Mouse (Mus musculus): Measurements from ENCODE around the gene Cul7. TPM values are rescaled to one million over a fixed set of nuclear protein-coding genes. Genes with fewer than 3 reads are reported as not detected.
A peak's percentile ranks its signal among the peaks of the same experiment; 100 is the strongest.

Cul7 gene
- 1 to 10 TPM; 2.9 to 5.6 TPM for total RNA-seq (2021)
- long read RNA-seq, experiment 1, partial matches to known transcripts = 4 of 4 reads
- long read RNA-seq, experiment 1, other reads (novel, unspliced or antisense) = 0 of 4 reads
- long read RNA-seq, experiment 2, full-length matches to known transcripts = 1 of 3 reads
- long read RNA-seq, experiment 2, partial matches to known transcripts = 2 of 3 reads
- long read RNA-seq, experiment 2, other reads (novel, unspliced or antisense) = 0 of 3 reads

- no peak for TF ChIP-seq CTCF (IDR thresholded peaks at IDR 0.05)
- peak within 1 kb of the TSS; percentile 91 for H3K27ac ChIP-seq
- intact Hi-C loops (cut with DNase I) = no loop called here
- H3K4me3 ChIP-seq = peak within 1 kb of the TSS; percentile 95
- DNase-seq = peak; percentile 95
These were observed at the start of gene Cul7 for GRCm38 (mm10) chr17:46650232-46651031. Gene Cul7, plus strand, starts transcription at chr17:46650337.

- TF ChIP-seq CTCF (IDR thresholded peaks at IDR 0.05) = peak; percentile 23
- intact Hi-C loops (cut with DNase I) = no loop called here
- Histone ChIP-seq H3K27ac (no peak overlapping the region), H3K4me3 (no peak overlapping the region)
- DNase-seq = no peak
These were observed 49.6 kb upstream of the Cul7 start for GRCm38 (mm10) chr17:46600569-46600968.

GRCm38 (mm10) chr17:46602212-46602611, 47.9 kb upstream of the Cul7 start:
- no peak for DNase-seq
- TF ChIP-seq CTCF (IDR thresholded peaks at IDR 0.05) = no peak
- Histone ChIP-seq H3K4me3 (no peak overlapping the region), H3K27ac (0 out of 2 replicates have a peak overlapping the region, but pooled peaks have one; percentile 16)
- intact Hi-C loops (cut with DNase I) = no loop called here

- H3K4me3 ChIP-seq = no peak overlapping the region
- TF ChIP-seq CTCF (IDR thresholded peaks at IDR 0.05) = no peak
- no peak for DNase-seq
- intact Hi-C loops (cut with DNase I) = no loop called here
- H3K27ac ChIP-seq = no peak overlapping the region
These were observed 46.9 kb upstream of the Cul7 start for GRCm38 (mm10) chr17:46603229-46603628.

GRCm38 (mm10) chr17:46605126-46605525, 45.0 kb upstream of the Cul7 start:
- TF ChIP-seq CTCF (IDR thresholded peaks at IDR 0.05) = no peak
- intact Hi-C loops (cut with DNase I) = no loop called here
- Histone ChIP-seq H3K4me3 (no peak overlapping the region), H3K27ac (no peak overlapping the region)
- DNase-seq = no peak

- no peak overlapping the region for H3K4me3 ChIP-seq
- no peak for TF ChIP-seq CTCF (IDR thresholded peaks at IDR 0.05)
- no peak overlapping the region for H3K27ac ChIP-seq
- intact Hi-C loops (cut with DNase I) = no loop called here
- DNase-seq = no peak
These were observed 44.1 kb upstream of the Cul7 start for GRCm38 (mm10) chr17:46605987-46606386.

- intact Hi-C loops (cut with DNase I) = no loop called here
- Histone ChIP-seq H3K4me3 (peak overlapping the region; percentile 58), H3K27ac (peak overlapping the region; percentile 58; the same call in 1 of the 2 replicates)
- no peak for TF ChIP-seq CTCF (IDR thresholded peaks at IDR 0.05)
- DNase-seq = no peak
These were observed 40.2 kb upstream of the Cul7 start for GRCm38 (mm10) chr17:46609721-46610514.

- DNase-seq = no peak
- no peak for TF ChIP-seq CTCF (IDR thresholded peaks at IDR 0.05)
- intact Hi-C loops (cut with DNase I) = no loop called here
- Histone ChIP-seq H3K4me3 (no peak overlapping the region), H3K27ac (no peak overlapping the region)
These were observed 38.8 kb upstream of the Cul7 start for GRCm38 (mm10) chr17:46611316-46611715.

- intact Hi-C loops (cut with DNase I) = no loop called here
- DNase-seq = no peak
- no peak for TF ChIP-seq CTCF (IDR thresholded peaks at IDR 0.05)
- no peak overlapping the region for H3K4me3 ChIP-seq
- no peak overlapping the region for H3K27ac ChIP-seq
These were observed 37.9 kb upstream of the Cul7 start for GRCm38 (mm10) chr17:46612189-46612588.

- no peak for TF ChIP-seq CTCF (IDR thresholded peaks at IDR 0.05)
- intact Hi-C loops (cut with DNase I) = no loop called here
- DNase-seq = no peak
- no peak overlapping the region for H3K27ac ChIP-seq
- no peak overlapping the region for H3K4me3 ChIP-seq
These were observed 37.3 kb upstream of the Cul7 start for GRCm38 (mm10) chr17:46612820-46613219.

GRCm38 (mm10) chr17:46613229-46613628, 36.9 kb upstream of the Cul7 start:
- intact Hi-C loops (cut with DNase I) = no loop called here
- Histone ChIP-seq H3K4me3 (no peak overlapping the region), H3K27ac (no peak overlapping the region)
- DNase-seq = no peak
- no peak for TF ChIP-seq CTCF (IDR thresholded peaks at IDR 0.05)

- no peak overlapping the region for H3K4me3 ChIP-seq
- no peak for TF ChIP-seq CTCF (IDR thresholded peaks at IDR 0.05)
- H3K27ac ChIP-seq = no peak overlapping the region
- intact Hi-C loops (cut with DNase I) = no loop called here
- DNase-seq = no peak
These were observed 32.3 kb upstream of the Cul7 start for GRCm38 (mm10) chr17:46617799-46618198.

- H3K4me3 ChIP-seq = no peak overlapping the region
These were observed 31.8 kb upstream of the Cul7 start for GRCm38 (mm10) chr17:46618394-46618768.

More at GRCm38 (mm10) chr17:46618394-46618768, 31.8 kb upstream of the Cul7 start:
- no peak for TF ChIP-seq CTCF (IDR thresholded peaks at IDR 0.05)
- intact Hi-C loops (cut with DNase I) = no loop called here
- no peak for DNase-seq
- no peak overlapping the region for H3K27ac ChIP-seq

Data from gastrocnemius, adult 2 months (tissue).